Mouse (Mus musculus): ENCODE measurements at regions not wholly inside any gene's neighbourhood (a gene's known extent, or its start where the extent isn't known, plus 50 kb on each side); places are given as distances from the start of the nearest gene placed in this dataset.

DNA sequence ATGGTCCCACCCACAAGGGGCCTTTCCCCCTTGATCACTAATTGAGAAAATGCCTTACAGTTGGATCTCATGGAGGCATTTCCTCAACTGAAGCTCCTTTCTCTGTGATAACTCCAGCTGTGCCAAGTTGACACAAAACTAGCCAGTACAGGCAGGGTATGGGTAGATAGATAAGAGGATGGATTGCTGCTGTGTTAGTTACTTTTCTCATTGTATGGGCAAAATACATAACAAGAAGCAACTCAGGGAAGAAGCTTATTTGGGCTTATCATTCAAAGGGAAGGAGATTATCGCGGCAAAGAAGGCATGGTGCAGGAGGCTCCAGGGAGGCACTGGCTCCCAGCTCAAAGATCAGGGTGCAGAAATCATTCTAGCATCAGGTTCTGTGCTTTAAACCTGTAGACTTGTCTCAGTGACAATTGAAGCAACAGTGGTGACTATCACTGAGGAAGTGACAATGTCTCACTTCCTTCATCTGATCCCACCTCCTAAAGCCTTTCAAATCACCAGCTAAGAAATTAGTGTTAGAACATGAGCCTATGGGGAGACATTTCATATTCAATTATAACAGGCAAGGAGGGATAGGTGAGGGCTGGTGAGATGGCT, 83.8 kb downstream of the 1810010D01Rik start:
- ATAC-seq, result 0 out of 2 replicates have a peak, but pooled peaks have one; percentile 21
- TF ChIP-seq CTCF (IDR thresholded peaks at IDR 0.05; ENCODE audit: low read depth) (no peak), EP300 (IDR thresholded peaks at IDR 0.05; ENCODE audit: low read depth) (no peak)
- Histone ChIP-seq H3K36me3 (replicated peaks; ENCODE audit: insufficient read depth, low read length) (no peaks in the 10 kb centered on the region), H3K9ac (replicated peaks) (no peak overlapping the region), H3K4me1 (ENCODE audit: insufficient read depth) (no peaks in the 10 kb centered on the region; the same call in 1 of the 2 replicates), H3K4me2 (ENCODE audit: low read depth, low read length) (no peak overlapping the region), H3K9me3 (ENCODE audit: low read length) (no peaks in the 10 kb centered on the region), H3K4me3 (ENCODE audit: low read depth, low read length) (no peak overlapping the region), H3K27me3 (ENCODE audit: insufficient read depth, low read length) (no peaks in the 10 kb centered on the region), H3K27ac (ENCODE audit: low read depth) (no peak overlapping the region)
- no peak for DNase-seq
- 57% methylated on average over 2 of the region's 2 CpGs for WGBS (ENCODE audit: insufficient replicate concordance)

DNA sequence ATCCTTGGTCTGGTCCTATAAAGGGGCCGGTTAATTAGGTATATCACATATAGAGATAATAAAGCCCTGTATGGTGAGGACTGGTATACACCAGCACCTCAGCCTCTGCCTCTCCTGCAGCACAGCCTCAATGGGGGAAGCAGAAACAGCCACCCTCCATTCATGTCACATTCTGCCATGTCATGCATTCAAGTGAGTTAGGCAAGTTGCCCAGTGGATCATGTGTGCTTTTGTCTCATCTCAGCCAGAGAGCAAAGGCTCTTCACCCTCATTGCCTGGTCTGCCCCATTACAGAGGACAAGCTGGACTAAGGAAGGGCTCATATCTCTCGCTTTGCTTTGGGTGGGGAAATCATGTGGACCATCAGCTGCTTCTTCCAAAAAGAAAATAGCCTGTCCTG, 85.4 kb downstream of the 1810010D01Rik start:
- Histone ChIP-seq H3K4me3 (ENCODE audit: low read depth, low read length) (no peak overlapping the region), H3K4me1 (ENCODE audit: insufficient read depth) (no peaks in the 10 kb centered on the region; the same call in 1 of the 2 replicates), H3K4me2 (ENCODE audit: low read depth, low read length) (no peak overlapping the region), H3K27ac (ENCODE audit: low read depth) (no peak overlapping the region), H3K9ac (replicated peaks) (no peak overlapping the region), H3K27me3 (ENCODE audit: insufficient read depth, low read length) (no peaks in the 10 kb centered on the region), H3K9me3 (ENCODE audit: low read length) (no peaks in the 10 kb centered on the region), H3K36me3 (replicated peaks; ENCODE audit: insufficient read depth, low read length) (no peaks in the 10 kb centered on the region)
- 87% methylated on average over 2 of the region's 2 CpGs for WGBS (ENCODE audit: insufficient replicate concordance)
- ATAC-seq (no peak), DNase-seq (no peak)
- TF ChIP-seq CTCF (IDR thresholded peaks at IDR 0.05; ENCODE audit: low read depth) (no peak), EP300 (IDR thresholded peaks at IDR 0.05; ENCODE audit: low read depth) (no peak)

GRCm38 (mm10) chr7:145118406-145118805, 89.5 kb downstream of the 1810010D01Rik start:
- DNase-seq, result no peak
- no peak overlapping the region for H3K4me3 ChIP-seq (ENCODE audit: low read depth, low read length)
- no peak overlapping the region for H3K4me2 ChIP-seq (ENCODE audit: low read depth, low read length)
- H3K9me3 ChIP-seq (ENCODE audit: low read length), result no peaks in the 10 kb centered on the region
- no peak for ATAC-seq
- no peaks in the 10 kb centered on the region for H3K27me3 ChIP-seq (ENCODE audit: insufficient read depth, low read length)
- H3K36me3 ChIP-seq (replicated peaks; ENCODE audit: insufficient read depth, low read length), result no peaks in the 10 kb centered on the region
- TF ChIP-seq EP300 (IDR thresholded peaks at IDR 0.05; ENCODE audit: low read depth), result no peak
- TF ChIP-seq CTCF (IDR thresholded peaks at IDR 0.05; ENCODE audit: low read depth), result no peak
- H3K9ac ChIP-seq (replicated peaks), result no peak overlapping the region
- 55% methylated on average over 4 of the region's 4 CpGs for WGBS (ENCODE audit: insufficient replicate concordance)
- H3K27ac ChIP-seq (ENCODE audit: low read depth), result no peak overlapping the region
- no peaks in the 10 kb centered on the region for H3K4me1 ChIP-seq (ENCODE audit: insufficient read depth)

GRCm38 (mm10) chr7:145114660-145115059, 93.3 kb downstream of the 1810010D01Rik start:
- Histone ChIP-seq H3K9me3 (ENCODE audit: low read length) (no peaks in the 10 kb centered on the region), H3K27me3 (ENCODE audit: insufficient read depth, low read length) (no peaks in the 10 kb centered on the region), H3K4me3 (ENCODE audit: low read depth, low read length) (no peak overlapping the region), H3K36me3 (replicated peaks; ENCODE audit: insufficient read depth, low read length) (no peaks in the 10 kb centered on the region), H3K4me1 (ENCODE audit: insufficient read depth) (peaks cover 14% of the 10 kb centered on the region), H3K27ac (ENCODE audit: low read depth) (no peak overlapping the region), H3K9ac (replicated peaks) (no peak overlapping the region), H3K4me2 (ENCODE audit: low read depth, low read length) (no peak overlapping the region)
- 80% methylated on average over 2 of the region's 2 CpGs for WGBS (ENCODE audit: insufficient replicate concordance)
- DNase-seq (peak; percentile 41), ATAC-seq (no peak)
- TF ChIP-seq CTCF (IDR thresholded peaks at IDR 0.05; ENCODE audit: low read depth) (peak; percentile 75), EP300 (IDR thresholded peaks at IDR 0.05; ENCODE audit: low read depth) (no peak)

- no peak for ATAC-seq
- TF ChIP-seq CTCF (IDR thresholded peaks at IDR 0.05; ENCODE audit: low read depth) (peak; percentile 24; the same call in 1 of the 2 replicates), EP300 (IDR thresholded peaks at IDR 0.05; ENCODE audit: low read depth) (no peak)
- H3K36me3 ChIP-seq (replicated peaks; ENCODE audit: insufficient read depth, low read length), result no peaks in the 10 kb centered on the region
- H3K4me3 ChIP-seq (ENCODE audit: low read depth, low read length), result no peak overlapping the region
- H3K9me3 ChIP-seq (ENCODE audit: low read length), result no peaks in the 10 kb centered on the region
- 63% methylated on average over 2 of the region's 2 CpGs for WGBS (ENCODE audit: insufficient replicate concordance)
- no peak overlapping the region for H3K4me2 ChIP-seq (ENCODE audit: low read depth, low read length)
- no peak overlapping the region for H3K27ac ChIP-seq (ENCODE audit: low read depth)
- no peak for DNase-seq
- H3K9ac ChIP-seq (replicated peaks), result no peak overlapping the region
- no peaks in the 10 kb centered on the region for H3K27me3 ChIP-seq (ENCODE audit: insufficient read depth, low read length)
- peaks cover 14% of the 10 kb centered on the region for H3K4me1 ChIP-seq (ENCODE audit: insufficient read depth)
Measured at GRCm38 (mm10) chr7:145114145-145114544, 93.8 kb downstream of the 1810010D01Rik start.

- DNase-seq (no peak), ATAC-seq (no peak)
- Histone ChIP-seq H3K4me3 (ENCODE audit: low read depth, low read length) (no peak overlapping the region), H3K4me2 (ENCODE audit: low read depth, low read length) (no peak overlapping the region), H3K27me3 (ENCODE audit: insufficient read depth, low read length) (no peaks in the 10 kb centered on the region), H3K27ac (ENCODE audit: low read depth) (peak overlapping the region; percentile 84), H3K36me3 (replicated peaks; ENCODE audit: insufficient read depth, low read length) (no peaks in the 10 kb centered on the region), H3K4me1 (ENCODE audit: insufficient read depth) (peaks cover 14% of the 10 kb centered on the region), H3K9me3 (ENCODE audit: low read length) (no peaks in the 10 kb centered on the region), H3K9ac (replicated peaks) (no peak overlapping the region)
- TF ChIP-seq EP300 (IDR thresholded peaks at IDR 0.05; ENCODE audit: low read depth) (no peak), CTCF (IDR thresholded peaks at IDR 0.05; ENCODE audit: low read depth) (no peak)
- 57% methylated on average over 7 of the region's 7 CpGs for WGBS (ENCODE audit: insufficient replicate concordance)
Measured at GRCm38 (mm10) chr7:145112887-145113531, 94.9 kb downstream of the 1810010D01Rik start.

Measured in liver, postnatal 0 days (tissue).